Mouse (Mus musculus): ENCODE results near the gene Nox4.

GRCm38 (mm10) chr7:87322085-87322484 is 76.2 kb downstream of the Nox4 start:
- TF ChIP-seq POLR2A (IDR thresholded peaks at IDR 0.05; ENCODE audit: low read depth, low read length) (no peak), CTCF (IDR thresholded peaks at IDR 0.05; ENCODE audit: borderline replicate concordance, insufficient read depth, low read length) (no peak)
